Mouse (Mus musculus) limb, embryonic 13.5 days (tissue): Measurements from ENCODE around the gene Slc6a17. TPM values are rescaled to one million over a fixed set of nuclear protein-coding genes. Genes with fewer than 3 reads are reported as not detected.

Experiments used
- ATAC-seq: fragments of 200-750 bp; cut with Nextera tagmentation; 2 replicates; pipeline ENCODE4 v1.8.0; 2017; ENCODE audit warnings: low read depth, moderate number of reproducible peaks, moderate TSS enrichment; ENCODE audit not compliant: low FRiP score
- H3K27ac ChIP-seq: fragments of 300-500 bp; sonication (generic); 2 replicates; pipeline ENCODE4 v1.5.1; 2015; ENCODE audit warnings: inconsistent platforms, mild to moderate bottlenecking, moderate library complexity
- H3K27me3 ChIP-seq: fragments of 300-500 bp; sonication (generic); 2 replicates; pipeline ENCODE4 v1.6.1; 2015; ENCODE audit warnings: mild to moderate bottlenecking, inconsistent platforms
- H3K36me3 ChIP-seq: fragments of 300-500 bp; sonication (generic); 2 replicates; pipeline ENCODE4 v1.6.1; 2015; ENCODE audit warnings: inconsistent platforms, mild to moderate bottlenecking, moderate library complexity
- H3K4me1 ChIP-seq: fragments of 300-500 bp; sonication (generic); 2 replicates; pipeline ENCODE4 v1.6.1; 2015; ENCODE audit warnings: inconsistent platforms
- H3K4me2 ChIP-seq: fragments of 300-500 bp; sonication (generic); replicated peaks from 2 replicates; pipeline ENCODE4 v1.6.1; 2015; ENCODE audit warnings: inconsistent platforms, mild to moderate bottlenecking, moderate library complexity
- H3K4me3 ChIP-seq: fragments of 300-500 bp; sonication (generic); 2 replicates; pipeline ENCODE4 v1.5.1; 2015; ENCODE audit warnings: moderate library complexity, mild to moderate bottlenecking, inconsistent platforms
- H3K9ac ChIP-seq: fragments of 300-500 bp; sonication (generic); 2 replicates; pipeline ENCODE4 v1.6.1; 2015; ENCODE audit warnings: mild to moderate bottlenecking, inconsistent platforms
- H3K9me3 ChIP-seq: fragments of 300-500 bp; sonication (generic); 2 replicates; pipeline ENCODE4 v1.6.1; 2016; ENCODE audit warnings: inconsistent platforms
- WGBS: fragments of 180-500 bp; shearing (Covaris S2); methylation state at CpG from one replicate; pipeline ENCODE4 v1.1.7; 2015; 5-methylcytosine and 5-hydroxymethylcytosine counted together
- polyA plus RNA-seq: library from polyadenylated mRNA; unstranded; fragments of >200 nt; fragmentation: Nextera tagmentation; extraction: Ambion mirVana; gene quantifications from 2 replicates; pipeline ENCODE4 v1.2.1, GENCODE M21; 2015

Gene Slc6a17
- polyA plus RNA-seq, 1 experiment from 2014 or later: 5.9 TPM

DNA sequence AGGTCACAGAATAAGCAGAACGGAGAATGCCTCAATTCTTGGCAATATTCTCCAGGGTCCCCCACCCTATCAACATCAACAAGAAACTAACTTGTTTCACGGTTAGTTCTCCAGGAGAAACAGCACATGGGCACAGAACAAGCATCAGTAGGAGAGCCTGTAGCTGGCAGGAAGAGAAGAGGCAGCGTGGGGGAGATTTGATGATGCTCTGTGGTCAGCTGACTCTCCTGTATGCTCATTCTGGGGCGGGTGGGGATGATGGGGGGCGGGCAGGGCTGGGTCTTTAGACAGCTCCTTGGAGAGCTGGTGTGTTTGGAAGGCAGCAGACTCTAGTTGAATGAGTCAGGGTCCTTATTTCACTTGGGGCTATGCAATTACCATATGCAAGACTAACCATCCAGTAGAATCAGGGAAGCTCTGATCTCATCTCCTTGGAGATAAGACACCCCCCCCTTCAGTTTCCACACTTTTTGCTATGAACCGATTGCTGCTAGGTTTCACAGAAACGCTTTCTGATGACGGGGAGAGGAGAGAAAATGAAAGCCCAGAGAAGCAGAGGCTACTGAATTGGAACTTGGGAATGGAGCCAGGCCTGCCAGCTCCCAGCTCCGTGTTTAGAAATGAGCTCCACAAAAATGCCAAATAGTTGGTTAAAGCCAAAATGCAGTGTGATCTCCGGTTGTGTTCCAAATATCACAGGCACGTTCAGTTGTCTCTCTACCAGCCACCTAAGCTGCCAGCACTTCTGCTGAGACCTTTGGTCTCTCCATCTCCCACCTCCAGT lies 93.4 kb downstream of the Slc6a17 start:
- 72% methylated on average over 11 of the region's 11 CpGs for WGBS
- H3K9ac ChIP-seq: no peak overlapping the region
- H3K4me2 ChIP-seq: no peak overlapping the region
- no peak overlapping the region for H3K4me3 ChIP-seq
- 0 out of 2 replicates have a peak, but pooled peaks cover 3% of the 10 kb centered on the region for H3K27me3 ChIP-seq
- no peaks in the 10 kb centered on the region for H3K9me3 ChIP-seq
- no peaks in the 10 kb centered on the region for H3K36me3 ChIP-seq
- no peak for ATAC-seq
- H3K27ac ChIP-seq: no peak overlapping the region
- H3K4me1 ChIP-seq: no peaks in the 10 kb centered on the region

DNA sequence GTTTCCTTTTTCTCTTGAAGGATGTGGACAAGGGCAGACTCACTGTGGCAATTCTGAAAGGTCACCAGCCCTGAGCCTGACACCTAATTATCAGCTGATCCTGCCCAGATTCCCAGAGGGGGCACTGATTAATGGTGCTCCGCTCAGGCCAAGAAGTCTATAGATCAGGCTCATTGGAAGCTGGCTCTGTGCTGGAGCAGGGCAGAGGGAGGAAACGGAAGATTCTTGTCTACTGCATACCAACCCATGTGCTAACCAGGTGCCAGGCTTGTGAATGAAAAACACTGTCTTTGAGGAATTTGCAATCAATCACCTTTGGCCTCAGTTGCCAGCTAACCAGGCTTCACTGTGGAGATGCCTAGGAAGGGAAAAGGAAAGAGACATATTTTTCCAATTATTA lies 97.7 kb downstream of the Slc6a17 start:
- no peak overlapping the region for H3K4me2 ChIP-seq
- no peaks in the 10 kb centered on the region for H3K9me3 ChIP-seq
- no peaks in the 10 kb centered on the region for H3K4me1 ChIP-seq
- no peaks in the 10 kb centered on the region for H3K27me3 ChIP-seq
- ATAC-seq: no peak
- 16% methylated on average over 2 of the region's 2 CpGs for WGBS
- H3K36me3 ChIP-seq: no peaks in the 10 kb centered on the region
- no peak overlapping the region for H3K4me3 ChIP-seq
- no peak overlapping the region for H3K27ac ChIP-seq
- H3K9ac ChIP-seq: no peak overlapping the region

Other genes starting within 250 kb of the Slc6a17 start
- 184 and 190 TPM in 2 replicates for gene Lamtor5, start 239.2 kb downstream of the Slc6a17 start, polyA plus RNA-seq
- 10.6 and 11.0 TPM in 2 replicates for gene Slc16a4, start 226.8 kb downstream of the Slc6a17 start, polyA plus RNA-seq
- gene Rbm15, start 184.3 kb downstream of the Slc6a17 start, polyA plus RNA-seq: 16.5 and 16.8 TPM in 2 replicates
- 0.18 and 0.36 TPM in 2 replicates for gene Kcnc4, start 58.5 kb downstream of the Slc6a17 start, polyA plus RNA-seq
- gene Ubl4b, start 37.1 kb upstream of the Slc6a17 start, polyA plus RNA-seq: 0.14 TPM in 1 of 2 replicates, not detected in the other
- 11.5 and 13.7 TPM in 2 replicates for gene Alx3, start 77.0 kb upstream of the Slc6a17 start, polyA plus RNA-seq
- gene Gm10961, start 113.3 kb upstream of the Slc6a17 start, polyA plus RNA-seq: not detected in 2 replicates
- gene Strip1, start 113.7 kb upstream of the Slc6a17 start, polyA plus RNA-seq: 62.5 and 68.4 TPM in 2 replicates
- 83.6 and 86.4 TPM in 2 replicates for gene Ahcyl1, start 178.5 kb upstream of the Slc6a17 start, polyA plus RNA-seq
- gene Csf1, start 242.5 kb upstream of the Slc6a17 start, polyA plus RNA-seq: 8.8 and 10.2 TPM in 2 replicates